Mouse (Mus musculus) E14TG2a.4 (cell line): ENCODE measurements around the gene 9330182L06Rik.

Experiments used
- H3K27me3 ChIP-seq: 2 replicates; pipeline ENCODE4 v1.6.1; 2014; ENCODE audit warnings: low read length, control low read depth; ENCODE audit not compliant: insufficient read depth
- H3K36me3 ChIP-seq: 2 replicates; pipeline ENCODE4 v1.6.1; 2014; ENCODE audit warnings: low read length, control low read depth; ENCODE audit not compliant: insufficient read depth
- H3K4me1 ChIP-seq: replicated peaks from 2 replicates; pipeline ENCODE4 v1.6.1; 2014; ENCODE audit warnings: low read depth, low read length, control low read depth
- H3K4me3 ChIP-seq: replicated peaks from 2 replicates; pipeline ENCODE4 v1.5.1; 2014; ENCODE audit warnings: mild to moderate bottlenecking, low read length
- H3K9me3 ChIP-seq: 2 replicates; pipeline ENCODE4 v1.6.1; 2014; ENCODE audit warnings: low read length, control low read depth
- CTCF ChIP-seq: conservative IDR thresholded peaks from 2 replicates; pipeline ENCODE4 v1.5.1; 2014; ENCODE audit warnings: low read length
- NANOG ChIP-seq: IDR thresholded peaks from 2 replicates; pipeline ENCODE4 v1.6.1; 2014; ENCODE audit warnings: borderline replicate concordance, low read length, mixed read lengths
- POU5F1 ChIP-seq: IDR thresholded peaks from 2 replicates; pipeline ENCODE4 v1.6.1; 2014; ENCODE audit warnings: low read length, borderline replicate concordance

The 9330182L06Rik gene

GRCm38 (mm10) chr5:9352163-9352562 is 86.2 kb downstream of the 9330182L06Rik start:
- TF ChIP-seq CTCF (no peak), POU5F1 (no peak), NANOG (no peak)
- Histone ChIP-seq H3K9me3 (peaks cover 25% of the 10 kb centered on the region), H3K4me3 (no peak overlapping the region), H3K27me3 (no peaks in the 10 kb centered on the region), H3K4me1 (no peaks in the 10 kb centered on the region), H3K36me3 (no peaks in the 10 kb centered on the region)

DNA sequence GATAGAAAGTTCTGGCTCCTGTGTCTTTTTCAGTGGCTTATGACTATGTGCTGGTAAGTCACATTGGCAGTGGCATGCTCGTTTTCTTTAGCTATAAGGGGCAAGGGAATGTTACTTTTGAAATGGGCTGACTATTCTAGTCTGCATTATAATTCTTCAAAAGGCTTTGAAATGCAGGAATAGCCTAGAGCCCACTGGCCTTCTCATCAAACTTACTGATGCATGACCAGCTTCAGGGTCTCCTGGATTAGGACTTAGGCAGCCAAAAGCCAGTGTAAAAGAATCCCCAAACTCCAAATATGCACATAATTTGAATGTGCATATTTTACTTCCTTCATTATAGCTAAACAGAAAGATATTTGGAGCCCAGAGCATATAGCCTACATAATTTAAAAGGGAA is 86.7 kb downstream of the 9330182L06Rik start:
- Histone ChIP-seq H3K36me3 (no peaks in the 10 kb centered on the region), H3K4me3 (no peak overlapping the region), H3K9me3 (peaks cover 24% of the 10 kb centered on the region), H3K4me1 (no peaks in the 10 kb centered on the region), H3K27me3 (no peaks in the 10 kb centered on the region)
- no peak for TF ChIP-seq CTCF
- TF ChIP-seq NANOG: no peak
- no peak for TF ChIP-seq POU5F1

DNA sequence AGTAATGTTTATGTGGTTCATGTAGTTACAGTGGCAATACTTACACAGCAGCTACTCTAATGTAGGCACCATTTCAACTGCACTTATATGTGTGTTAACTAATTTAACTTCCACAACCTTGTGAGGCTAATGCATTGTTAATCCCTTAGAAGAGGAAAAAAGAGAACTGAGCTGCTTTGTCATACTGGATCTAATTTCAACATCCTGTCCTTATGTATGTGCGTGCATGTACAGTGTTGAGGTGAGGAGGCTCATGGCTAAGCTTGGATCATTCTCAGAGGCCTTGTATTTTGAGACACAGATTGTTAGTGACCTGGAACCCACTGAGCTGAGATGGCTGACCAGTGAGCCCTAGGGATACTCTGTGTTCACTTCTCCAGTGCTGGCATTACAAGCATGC is 88.3 kb downstream of the 9330182L06Rik start:
- TF ChIP-seq CTCF (no peak), POU5F1 (no peak), NANOG (no peak)
- no peaks in the 10 kb centered on the region for H3K4me1 ChIP-seq
- H3K36me3 ChIP-seq: no peaks in the 10 kb centered on the region
- H3K4me3 ChIP-seq: no peak overlapping the region
- H3K27me3 ChIP-seq: no peaks in the 10 kb centered on the region
- peaks cover 11% of the 10 kb centered on the region for H3K9me3 ChIP-seq

- no peaks in the 10 kb centered on the region for H3K4me1 ChIP-seq
- H3K27me3 ChIP-seq: no peaks in the 10 kb centered on the region
- H3K9me3 ChIP-seq: peaks cover 11% of the 10 kb centered on the region
- H3K36me3 ChIP-seq: no peaks in the 10 kb centered on the region
- TF ChIP-seq POU5F1: no peak
- no peak for TF ChIP-seq NANOG
- no peak for TF ChIP-seq CTCF
- no peak overlapping the region for H3K4me3 ChIP-seq
Measured at GRCm38 (mm10) chr5:9358076-9358475, 92.2 kb downstream of the 9330182L06Rik start.

DNA sequence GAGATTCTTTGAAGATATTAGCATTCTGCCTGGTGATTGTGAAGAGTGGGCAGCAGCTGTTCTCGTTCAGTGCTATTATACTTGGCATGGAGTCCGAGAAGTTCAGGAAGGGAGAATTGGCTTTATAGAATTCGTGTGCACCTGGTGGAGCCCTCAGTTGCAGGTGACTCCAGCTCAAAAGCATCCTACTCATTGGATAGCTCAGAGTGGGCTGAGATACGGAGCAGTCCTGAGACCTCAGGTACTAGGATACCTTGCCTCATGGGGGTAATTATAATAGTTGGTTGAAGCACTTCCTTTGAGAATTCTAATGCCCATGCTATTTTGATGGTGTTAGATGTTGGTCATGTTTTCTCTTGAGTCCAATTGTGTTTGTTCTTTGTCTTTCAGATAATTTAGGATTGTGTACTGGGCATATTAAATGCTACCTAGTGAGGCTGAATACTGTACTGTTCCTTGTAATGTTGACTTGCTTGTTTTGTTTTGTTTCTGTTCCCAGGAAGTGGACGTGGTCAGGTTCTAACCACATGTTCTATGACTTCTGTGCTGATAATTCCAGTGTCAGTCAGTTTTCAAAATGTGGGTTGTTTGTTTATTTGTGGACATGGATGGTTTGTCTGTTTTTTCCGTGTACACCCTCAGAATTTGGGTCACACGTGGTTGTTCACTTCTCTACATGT is 96.2 kb downstream of the 9330182L06Rik start:
- Histone ChIP-seq H3K27me3 (no peaks in the 10 kb centered on the region), H3K36me3 (no peaks in the 10 kb centered on the region), H3K9me3 (peaks cover 4% of the 10 kb centered on the region), H3K4me1 (no peaks in the 10 kb centered on the region), H3K4me3 (no peak overlapping the region)
- TF ChIP-seq CTCF (no peak), POU5F1 (no peak), NANOG (no peak)

GRCm38 (mm10) chr5:9364937-9365336 is 99.0 kb downstream of the 9330182L06Rik start:
- no peaks in the 10 kb centered on the region for H3K36me3 ChIP-seq
- TF ChIP-seq CTCF: no peak
- no peak for TF ChIP-seq POU5F1
- TF ChIP-seq NANOG: no peak
- H3K4me3 ChIP-seq: no peak overlapping the region
- peaks cover 5% of the 10 kb centered on the region; the same call in 1 of the 2 replicates for H3K9me3 ChIP-seq
- H3K27me3 ChIP-seq: no peaks in the 10 kb centered on the region
- H3K4me1 ChIP-seq: no peaks in the 10 kb centered on the region

DNA sequence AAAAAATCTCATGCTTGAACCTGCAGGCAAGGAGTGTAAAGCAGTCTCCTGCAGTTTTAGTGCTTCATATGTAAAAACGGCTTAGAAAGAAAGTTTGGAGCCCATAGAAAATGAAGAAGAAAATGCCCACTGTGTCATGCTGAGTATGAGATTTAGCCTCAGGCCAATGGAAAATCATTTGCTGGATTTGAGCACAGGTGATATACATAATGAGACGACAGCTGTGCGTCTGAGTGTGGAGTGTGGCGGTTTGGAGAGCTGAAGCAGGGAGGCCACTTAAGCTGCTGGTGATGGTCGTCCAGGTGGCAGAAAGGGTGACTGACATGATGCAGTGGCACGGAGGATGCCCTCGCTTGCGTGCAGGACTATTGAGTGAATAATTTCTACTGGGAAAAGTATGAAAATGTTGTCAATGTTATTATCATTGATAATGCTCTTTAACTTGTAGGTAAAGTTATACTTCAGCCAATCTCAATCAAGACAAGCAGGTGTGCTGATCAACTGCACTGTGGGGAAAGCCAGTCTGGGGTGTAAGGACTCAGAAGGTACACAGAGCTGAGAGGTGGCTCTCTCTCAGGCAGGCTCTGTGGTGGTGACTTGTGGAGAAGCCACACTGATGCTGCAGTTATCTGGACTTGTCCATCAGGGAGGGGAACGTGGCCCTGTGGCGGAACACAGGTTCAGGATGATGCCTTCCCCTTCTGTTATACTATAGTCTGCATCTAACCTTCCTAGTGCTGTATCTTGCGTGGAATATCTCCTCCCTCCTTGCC is 102.2 kb downstream of the 9330182L06Rik start:
- Histone ChIP-seq H3K9me3 (peaks cover 5% of the 10 kb centered on the region; the same call in 1 of the 2 replicates), H3K27me3 (no peaks in the 10 kb centered on the region), H3K4me1 (no peaks in the 10 kb centered on the region), H3K36me3 (no peaks in the 10 kb centered on the region), H3K4me3 (no peak overlapping the region)
- no peak for TF ChIP-seq NANOG

DNA sequence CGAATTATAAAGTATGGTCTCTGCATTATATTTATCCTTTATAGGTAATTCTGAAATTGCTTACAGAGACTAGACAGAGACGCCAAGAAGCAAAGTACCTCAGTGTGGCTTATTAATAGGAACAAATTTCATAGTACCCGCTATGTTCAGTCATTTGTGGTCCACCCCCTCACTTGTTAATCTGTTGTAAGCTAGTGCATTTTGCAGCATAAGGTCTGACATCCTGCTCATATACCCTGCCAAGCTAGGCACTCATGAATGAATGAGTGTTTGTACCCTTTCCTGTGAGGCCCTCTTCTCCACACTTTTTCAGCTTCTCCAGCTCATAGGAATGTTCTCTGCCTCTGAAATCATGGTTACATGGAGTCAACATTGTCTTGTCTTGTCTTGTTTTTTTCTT is 105.2 kb downstream of the 9330182L06Rik start:
- Histone ChIP-seq H3K36me3 (no peaks in the 10 kb centered on the region), H3K4me1 (no peaks in the 10 kb centered on the region), H3K27me3 (no peaks in the 10 kb centered on the region), H3K4me3 (no peak overlapping the region), H3K9me3 (peaks cover 5% of the 10 kb centered on the region; the same call in 1 of the 2 replicates)
- TF ChIP-seq NANOG (no peak), POU5F1 (no peak), CTCF (no peak)

- H3K4me3 ChIP-seq: no peak overlapping the region
- TF ChIP-seq POU5F1: no peak
- no peak for TF ChIP-seq CTCF
- no peak for TF ChIP-seq NANOG
- H3K27me3 ChIP-seq: no peaks in the 10 kb centered on the region
- H3K9me3 ChIP-seq: peaks cover 4% of the 10 kb centered on the region; the same call in 1 of the 2 replicates
- H3K36me3 ChIP-seq: no peaks in the 10 kb centered on the region
- H3K4me1 ChIP-seq: no peaks in the 10 kb centered on the region
Measured at GRCm38 (mm10) chr5:9373341-9373740, 107.4 kb downstream of the 9330182L06Rik start.
